Mouse (Mus musculus): ENCODE measurements at regions not wholly inside any gene's neighbourhood (a gene's known extent, or its start where the extent isn't known, plus 50 kb on each side); places are given as distances from the start of the nearest gene placed in this dataset.

DNA sequence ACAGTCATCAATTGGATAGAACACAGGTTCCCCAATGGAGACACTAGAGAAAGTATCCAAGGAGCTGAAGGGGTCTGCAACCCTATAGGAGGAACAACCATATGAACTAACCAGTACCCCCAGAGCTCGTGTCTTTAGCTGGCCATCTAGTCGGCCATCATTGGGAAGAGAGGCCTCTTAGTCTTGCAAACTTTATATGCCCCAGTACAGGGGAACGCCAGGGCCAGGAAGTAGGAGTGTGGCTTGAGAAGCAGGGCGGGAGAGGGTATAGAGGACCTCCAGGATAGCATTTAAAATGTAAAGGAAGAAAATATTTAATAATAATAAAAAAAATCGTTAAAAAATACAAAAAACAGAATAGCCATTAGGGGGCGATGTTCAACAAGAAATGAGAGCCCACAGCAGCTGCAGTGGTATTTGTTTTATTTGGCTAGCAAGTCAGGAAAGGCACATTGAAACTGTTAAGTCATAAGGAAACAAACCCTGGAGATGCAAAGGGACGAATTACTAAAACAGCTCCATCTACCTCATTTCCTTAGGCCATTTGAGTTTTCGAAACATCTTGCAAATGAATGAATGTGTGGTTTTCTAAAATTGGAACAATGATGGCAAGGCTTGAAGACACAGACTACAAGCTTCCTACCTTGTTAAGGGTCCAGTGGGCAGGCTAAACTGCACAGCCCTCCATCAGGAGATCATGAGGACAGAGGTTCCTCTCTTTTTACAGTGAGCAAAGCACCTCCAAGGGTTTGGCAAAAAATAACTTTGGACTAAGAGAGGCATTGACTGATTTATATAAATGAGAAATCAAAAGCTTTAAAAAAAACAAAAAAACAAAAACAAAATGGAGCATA, 350.7 kb upstream of the Rasa1 start:
- no peak for TF ChIP-seq SIN3A (IDR thresholded peaks at IDR 0.05; ENCODE audit: low read length)
- peak; percentile 89 for TF ChIP-seq RAD21 (IDR thresholded peaks at IDR 0.05; ENCODE audit: low read depth, low read length)
- TF ChIP-seq SMC3 (IDR thresholded peaks at IDR 0.05; ENCODE audit: low read depth, low read length), result peak; percentile 66
- peak; percentile 81 for TF ChIP-seq ZC3H11A (IDR thresholded peaks at IDR 0.05; ENCODE audit: low read depth, low read length)
- TF ChIP-seq ZNF384 (IDR thresholded peaks at IDR 0.05; ENCODE audit: low read depth, low read length), result peak; percentile 81
- TF ChIP-seq TCF12 (IDR thresholded peaks at IDR 0.05; ENCODE audit: low read depth, low read length), result no peak
- peak in 2 of 3 experiments; percentile 30 to 57; a peak in 2 of 6 replicates for TF ChIP-seq CTCF (IDR thresholded peaks at IDR 0.05 in 2 of 3, conservative IDR thresholded peaks at IDR 0.05 in 1 of 3; ENCODE audit: control insufficient read depth in 1 of 3, insufficient read depth in 1 of 3, low read depth in 2 of 3, low read length in 3 of 3, poor library complexity in 1 of 3, severe bottlenecking in 1 of 3)
- no peaks in the 10 kb centered on the region for H3K36me3 ChIP-seq (ENCODE audit: control insufficient read depth in 1 of 2, insufficient read depth in 2 of 2, low read length in 2 of 2)
- DNase-seq (ENCODE audit: low read depth, low spot score), result peak; percentile 63
- H3K79me2 ChIP-seq (ENCODE audit: control insufficient read depth, insufficient read depth, low read length, poor library complexity), result no peaks in the 10 kb centered on the region
- peak overlapping the region in 1 of 2 experiments; percentile 23; a peak in 1 of 4 replicates for H3K4me3 ChIP-seq (ENCODE audit: control insufficient read depth in 1 of 2, insufficient read depth in 1 of 2, low read depth in 2 of 2, low read length in 2 of 2)
- no peaks in the 10 kb centered on the region for H3K27me3 ChIP-seq (ENCODE audit: control insufficient read depth in 1 of 2, insufficient read depth in 2 of 2, low read length in 2 of 2)
- H3K9me3 ChIP-seq (replicated peaks; ENCODE audit: insufficient read depth, low read length), result no peaks in the 10 kb centered on the region
- H3K9ac ChIP-seq (ENCODE audit: control insufficient read depth, low read depth, low read length, poor library complexity, severe bottlenecking), result 0 out of 2 replicates have a peak overlapping the region, but pooled peaks have one; percentile 47
- H3K4me1 ChIP-seq (ENCODE audit: control insufficient read depth in 1 of 2, insufficient read depth in 2 of 2, low read length in 2 of 2), result no peaks in the 10 kb centered on the region
- no peak overlapping the region for H3K27ac ChIP-seq (ENCODE audit: control insufficient read depth, low read depth, low read length)

DNA sequence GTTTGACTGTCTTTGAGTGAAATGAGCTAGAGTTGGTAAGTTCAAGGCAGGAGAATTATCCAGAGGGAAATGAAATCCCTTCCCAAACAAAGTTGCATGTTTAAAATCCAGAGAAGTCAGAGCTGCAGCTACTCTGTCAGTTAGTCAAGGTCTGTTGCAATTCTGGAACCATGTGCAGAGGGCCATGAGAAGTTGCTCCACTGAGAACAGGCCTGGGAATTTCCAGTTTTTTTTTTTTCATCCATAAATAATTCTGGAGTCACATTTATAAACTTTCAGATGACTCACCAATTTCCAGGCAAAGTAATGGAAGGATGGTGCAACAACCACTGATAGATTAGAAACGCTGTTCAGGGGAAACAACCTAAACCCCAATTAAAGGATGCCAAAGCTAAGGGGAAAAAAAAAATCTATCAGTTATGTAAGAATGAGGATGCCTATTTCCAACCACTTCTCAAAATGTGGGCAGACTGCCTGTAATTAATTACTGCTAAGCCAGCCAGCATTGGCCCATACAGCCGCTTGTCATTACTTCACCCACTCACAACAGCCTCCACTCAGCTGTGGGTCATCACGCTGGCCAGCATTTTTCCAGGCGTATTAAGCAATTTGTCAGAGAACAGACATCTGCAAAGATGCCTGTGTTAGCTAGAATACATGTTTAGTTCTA, 340.7 kb upstream of the Rasa1 start:
- no peak overlapping the region for H3K27ac ChIP-seq (ENCODE audit: control insufficient read depth, low read depth, low read length)
- H3K36me3 ChIP-seq (ENCODE audit: control insufficient read depth in 1 of 2, insufficient read depth in 2 of 2, low read length in 2 of 2), result no peaks in the 10 kb centered on the region
- H3K4me3 ChIP-seq (ENCODE audit: control insufficient read depth in 1 of 2, insufficient read depth in 1 of 2, low read depth in 2 of 2, low read length in 2 of 2), result no peak overlapping the region
- no peaks in the 10 kb centered on the region for H3K4me1 ChIP-seq (ENCODE audit: control insufficient read depth in 1 of 2, insufficient read depth in 2 of 2, low read length in 2 of 2)
- TF ChIP-seq CHD1 (IDR thresholded peaks at IDR 0.05; ENCODE audit: low read depth, low read length) (no peak), MXI1 (IDR thresholded peaks at IDR 0.05; ENCODE audit: low read depth, low read length) (no peak), USF1 (IDR thresholded peaks at IDR 0.05; ENCODE audit: low read depth, low read length) (no peak), GABPA (IDR thresholded peaks at IDR 0.05; ENCODE audit: low read depth, low read length) (no peak), KAT2A (conservative IDR thresholded peaks at IDR 0.05; ENCODE audit: low read depth, low read length) (no peak), ELF1 (IDR thresholded peaks at IDR 0.05; ENCODE audit: low read depth, low read length) (no peak), EP300 (IDR thresholded peaks at IDR 0.05; ENCODE audit: low read depth in 1 of 2, low read length in 2 of 2) (no peak), TAL1 (IDR thresholded peaks at IDR 0.05; ENCODE audit: low read length) (no peak), BHLHE40 (IDR thresholded peaks at IDR 0.05; ENCODE audit: borderline replicate concordance, low read depth, low read length) (no peak), POLR2A (IDR thresholded peaks at IDR 0.05; ENCODE audit: control insufficient read depth in 1 of 2, insufficient read depth in 1 of 2, low read depth in 1 of 2, low read length in 2 of 2, poor library complexity in 1 of 2) (no peak), E2F4 (IDR thresholded peaks at IDR 0.05; ENCODE audit: borderline replicate concordance, low read depth, low read length) (no peak), TCF12 (IDR thresholded peaks at IDR 0.05; ENCODE audit: low read depth, low read length) (no peak)
- DNase-seq (ENCODE audit: low read depth, low spot score), result no peak
- H3K9me3 ChIP-seq (replicated peaks; ENCODE audit: insufficient read depth, low read length), result no peaks in the 10 kb centered on the region
- no peak overlapping the region for H3K9ac ChIP-seq (ENCODE audit: control insufficient read depth, low read depth, low read length, poor library complexity, severe bottlenecking)
- H3K27me3 ChIP-seq (ENCODE audit: control insufficient read depth in 1 of 2, insufficient read depth in 2 of 2, low read length in 2 of 2), result no peaks in the 10 kb centered on the region
- no peaks in the 10 kb centered on the region for H3K79me2 ChIP-seq (ENCODE audit: control insufficient read depth, insufficient read depth, low read length, poor library complexity)

Measured in MEL (cell line).